Comparison of ENCODE assay signal across 32 mouse cellular contexts in genomic region chr3:146246557-146246956, GRCm38 (mm10). TPM values are rescaled to one million over a fixed set of nuclear protein-coding genes. Genes with fewer than 3 reads are reported as not detected.
DNase-seq lines count a peak whose midpoint lies in the region; ATAC-seq and TF ChIP-seq lines count a peak whose summit lies in the region.
"Had no signal": no experiment of that assay in that cellular context is flagged by ENCODE, and none has a peak within 500 bp of the region (broad histone marks: within the 10 kb centered on the region; RNA-seq: fewer than 3 reads in every experiment).

No protein-coding gene starts in this region.

- no peak for ATAC-seq in liver, embryonic 12.5 days
- ATAC-seq in CD4-positive, CD25-positive, alpha-beta regulatory T cell, adult 4 months = no peak
- ATAC-seq: forebrain, embryonic 14.5 days; forebrain, postnatal 0 days; hindbrain, embryonic 16.5 days; Patski had no signal

- no peaks in the 10 kb centered on the region for H3K27me3 ChIP-seq in liver, adult 2 months (ENCODE audit: control insufficient read depth, insufficient read depth, low read length)
- no peaks in the 10 kb centered on the region for H3K27me3 ChIP-seq in liver, embryonic 12.5 days (replicated peaks)
- H3K27me3 ChIP-seq: CH12.LX; embryonic facial prominence, embryonic 13.5 days; heart, embryonic 12.5 days; heart, embryonic 15.5 days; hindbrain, embryonic 13.5 days; Patski had no signal

- TF ChIP-seq POLR2A in liver, adult 2 months (IDR thresholded peaks at IDR 0.05; ENCODE audit: extremely low read depth, insufficient read depth, low read length) = no peak

- 29% methylated on average over 8 of the region's 8 CpGs for WGBS in liver, adult 2 months
- WGBS in liver, embryonic 12.5 days (ENCODE audit: insufficient replicate concordance) = 64% methylated on average over 8 of the region's 8 CpGs

- no peak overlapping the region for H3K27ac ChIP-seq in liver, adult 2 months (replicated peaks; ENCODE audit: insufficient read depth, low read depth, low read length)
- no peak overlapping the region for H3K27ac ChIP-seq in liver, embryonic 12.5 days
- H3K27ac ChIP-seq: embryonic facial prominence, embryonic 10.5 days; embryonic facial prominence, embryonic 13.5 days; gastrocnemius, adult 2 months; heart, embryonic 15.5 days; hindbrain, embryonic 10.5 days; hindbrain, embryonic 13.5 days had no signal

- no peaks in the 10 kb centered on the region for H3K36me3 ChIP-seq in liver, adult 2 months (ENCODE audit: control insufficient read depth, insufficient read depth, low read length)
- H3K36me3 ChIP-seq in liver, embryonic 12.5 days = no peaks in the 10 kb centered on the region
- H3K36me3 ChIP-seq: embryonic facial prominence, embryonic 10.5 days; embryonic facial prominence, embryonic 13.5 days; G1E; heart, embryonic 15.5 days; hindbrain, embryonic 10.5 days; hindbrain, embryonic 13.5 days had no signal

- TF ChIP-seq CTCF in liver, adult 2 months (IDR thresholded peaks at IDR 0.05; ENCODE audit: low read depth, low read length) = no peak

- DNase-seq in liver, adult 2 months (ENCODE audit: extremely low read depth, low read depth, low spot score) = peak; percentile 92
- peak; percentile 17 for DNase-seq in lung, postnatal 10 days
- no peak for DNase-seq in lung, postnatal 4 days
- peak; percentile 51 for DNase-seq in lung, postnatal 36 days
- no peak for DNase-seq in layer of hippocampus, adult 8-10 months (ENCODE audit: low spot score in 2 of 2)
- no peak for DNase-seq in right cerebral cortex, postnatal 4 days
- DNase-seq: adrenal gland, adult 2 months; adrenal gland, postnatal 14 days; cerebellum, adult 11-12 months; cerebellum, adult 8-10 months; cerebellum, postnatal 10 days; cerebellum, postnatal 36 days; embryo, embryonic 11 days; forebrain, postnatal 0 days; gastrocnemius, adult 2 months; gastrocnemius, postnatal 14 days; heart, adult 18-20 months; heart, postnatal 10 days; heart, postnatal 36 days had no signal

- H3K4me2 ChIP-seq in liver, embryonic 12.5 days = no peak overlapping the region
- H3K4me2 ChIP-seq: embryonic facial prominence, embryonic 13.5 days; heart, embryonic 12.5 days; heart, embryonic 15.5 days; hindbrain, embryonic 13.5 days had no signal

- H3K9me3 ChIP-seq in liver, embryonic 12.5 days (replicated peaks) = no peaks in the 10 kb centered on the region
- H3K9me3 ChIP-seq: embryonic facial prominence, embryonic 10.5 days; embryonic facial prominence, embryonic 13.5 days; G1E; heart, embryonic 12.5 days; heart, embryonic 15.5 days; hindbrain, embryonic 10.5 days; hindbrain, embryonic 13.5 days had no signal

- H3K79me2 ChIP-seq in liver, adult 2 months (ENCODE audit: control insufficient read depth, insufficient read depth, low read length) = no peaks in the 10 kb centered on the region

- peaks cover 14% of the 10 kb centered on the region for H3K4me1 ChIP-seq in liver, adult 2 months (ENCODE audit: control insufficient read depth, insufficient read depth, low read length)
- no peaks in the 10 kb centered on the region for H3K4me1 ChIP-seq in liver, embryonic 12.5 days
- H3K4me1 ChIP-seq: embryonic facial prominence, embryonic 10.5 days; embryonic facial prominence, embryonic 13.5 days; hindbrain, embryonic 13.5 days had no signal

- no peak overlapping the region for H3K4me3 ChIP-seq in liver, adult 2 months (ENCODE audit: insufficient read depth, low read depth, low read length)
- no peak overlapping the region for H3K4me3 ChIP-seq in liver, embryonic 12.5 days
- H3K4me3 ChIP-seq: embryonic facial prominence, embryonic 10.5 days; embryonic facial prominence, embryonic 13.5 days; gastrocnemius, adult 2 months; heart, embryonic 12.5 days; heart, embryonic 15.5 days; hindbrain, embryonic 10.5 days; hindbrain, embryonic 13.5 days had no signal

- H3K9ac ChIP-seq in liver, adult 2 months (ENCODE audit: low read depth, low read length) = no peak overlapping the region
- H3K9ac ChIP-seq in liver, embryonic 12.5 days = no peak overlapping the region
- H3K9ac ChIP-seq: embryonic facial prominence, embryonic 13.5 days; forebrain, postnatal 0 days; heart, embryonic 12.5 days; heart, embryonic 15.5 days; hindbrain, embryonic 13.5 days had no signal

RNA-seq across cellular contexts. Expression of gene Lpar3, which starts 25.8 kb away (rescaled TPM):
- total RNA-seq in liver, adult 2 months (2014; rRNA removed) = 0.09 TPM in 1 of 2 replicates, not detected in the other
- polyA plus RNA-seq in liver, adult 2 months (2012; rRNA removed) = 0.05 TPM in 1 of 2 replicates, not detected in the other
- polyA plus RNA-seq in liver, embryonic 12.5 days (2016; fragmentation: Nextera tagmentation; extraction: Ambion mirVana) = 0.05 and 0.06 TPM in 2 replicates
- under 1 TPM; 0.16 to 0.55 (median 0.42) TPM for total RNA-seq in layer of hippocampus, adult 8-10 months (2022)
- polyA plus RNA-seq in CD4-positive, CD25-positive, alpha-beta regulatory T cell, adult 4 months (2017; shearing (Covaris generic)) = not detected
- total RNA-seq: CH12.LX had no signal
- polyA plus RNA-seq: G1E had no signal

Comparison
In these comparisons a context has a peak if more than half of its experiments do, and no peak if none do; other contexts are left out.
1. DNase-seq: peak in liver, adult 2 months (single experiment), lung, postnatal 10 days (single experiment) and lung, postnatal 36 days (single experiment); none in lung, postnatal 4 days (0 of 2), layer of hippocampus, adult 8-10 months (0 of 2) and right cerebral cortex, postnatal 4 days (single experiment).